Mouse (Mus musculus) spleen, adult 2 months (tissue): ENCODE measurements around the gene Cdc42ep5.

Experiments used
- CTCF ChIP-seq: fragments of 200-500 bp; IDR thresholded peaks from 2 replicates; pipeline ENCODE4 v1.5.1; 2011; ENCODE audit warnings: mild to moderate bottlenecking, inconsistent platforms; ENCODE audit not compliant: insufficient read depth, insufficient read length, insufficient replicate concordance; ENCODE audit errors: extremely low read depth
- POLR2A ChIP-seq: fragments of 200-500 bp; IDR thresholded peaks from 2 replicates; pipeline ENCODE4 v1.6.1; 2011; ENCODE audit warnings: low read depth, low read length, inconsistent platforms

- TF ChIP-seq CTCF: no peak
- no peak for TF ChIP-seq POLR2A
These were observed 13.4 kb downstream of the Cdc42ep5 start for GRCm38 (mm10) chr7:4151241-4151640.
